In the genomic region with DNA sequence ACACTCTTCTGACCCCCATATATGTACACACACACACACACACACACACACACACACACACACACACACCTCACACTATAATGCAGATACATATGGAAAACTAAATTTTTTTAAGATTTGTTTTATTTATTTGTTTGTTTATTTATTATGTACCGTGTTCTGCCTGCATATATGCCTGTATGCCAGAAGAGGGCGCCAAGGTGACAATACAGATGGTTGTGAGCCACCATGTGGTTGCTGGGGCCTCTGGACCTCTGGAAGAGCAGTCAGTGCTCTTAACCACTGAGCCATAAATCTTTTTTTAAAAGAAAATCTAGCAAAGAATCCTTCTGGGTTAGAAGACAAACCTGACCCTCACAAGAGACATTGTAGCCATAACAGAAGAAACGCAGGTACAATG, we compare ENCODE assay signal across 34 mouse cellular contexts. TPM values are rescaled to one million over a fixed set of nuclear protein-coding genes. Genes with fewer than 3 reads are reported as not detected.
DNase-seq lines count a peak whose midpoint lies in the region; ATAC-seq and TF ChIP-seq lines count a peak whose summit lies in the region.
"Had no signal": no experiment of that assay in that cellular context is flagged by ENCODE, and none has a peak within 500 bp of the region (broad histone marks: within the 10 kb centered on the region; RNA-seq: fewer than 3 reads in every experiment).

No protein-coding gene starts in this region.

- H3K9ac ChIP-seq in intestine, postnatal 0 days (ENCODE audit: low read depth, low read length): no peak overlapping the region
- no peak overlapping the region for H3K9ac ChIP-seq in intestine, embryonic 16.5 days (ENCODE audit: low read depth, low read length)
- no peak overlapping the region for H3K9ac ChIP-seq in midbrain, postnatal 0 days (replicated peaks; ENCODE audit: low read length, poor library complexity, severe bottlenecking)
- H3K9ac ChIP-seq: heart, embryonic 15.5 days; liver, embryonic 12.5 days; liver, postnatal 0 days; neural tube, embryonic 12.5 days had no signal

- 61% methylated on average over 3 of the region's 3 CpGs for WGBS in intestine, postnatal 0 days
- 68% methylated on average over 3 of the region's 3 CpGs for WGBS in intestine, embryonic 16.5 days
- 66% methylated on average over 3 of the region's 3 CpGs for WGBS in midbrain, postnatal 0 days
- 65% methylated on average over 3 of the region's 3 CpGs for WGBS in midbrain, embryonic 10.5 days

- DNase-seq in midbrain, postnatal 0 days (ENCODE audit: low spot score): no peak
- DNase-seq in midbrain, embryonic 10.5 days (ENCODE audit: low spot score): no peak
- DNase-seq in R1 (ENCODE audit: low read depth, low spot score): peak; percentile 66
- DNase-seq in thymus, postnatal 0 days (ENCODE audit: low spot score): no peak
- no peak for DNase-seq in retina, postnatal 1 day
- DNase-seq: adrenal gland, postnatal 14 days; cerebellum, adult 2 months; cerebellum, postnatal 14 days; gastrocnemius, postnatal 25 days; heart, adult 11 months; kidney, adult 11 months; kidney, postnatal 36 days; layer of hippocampus, postnatal 36 days; left cerebral cortex, postnatal 4 days; liver, postnatal 0 days; lung, postnatal 10 days; right cerebral cortex, postnatal 4 days; thymus, postnatal 14 days had no signal

- H3K4me1 ChIP-seq in intestine, postnatal 0 days (replicated peaks; ENCODE audit: control insufficient read depth, insufficient read depth, low read length): no peaks in the 10 kb centered on the region
- no peaks in the 10 kb centered on the region for H3K4me1 ChIP-seq in intestine, embryonic 16.5 days (ENCODE audit: control insufficient read depth, insufficient read depth, low read length)
- no peaks in the 10 kb centered on the region for H3K4me1 ChIP-seq in midbrain, postnatal 0 days (ENCODE audit: insufficient read depth, low read length)
- H3K4me1 ChIP-seq in midbrain, embryonic 10.5 days: peaks cover 11% of the 10 kb centered on the region
- H3K4me1 ChIP-seq: heart, embryonic 10.5 days; heart, embryonic 15.5 days; liver, embryonic 12.5 days; neural tube, embryonic 12.5 days had no signal

- no peak for ATAC-seq in intestine, postnatal 0 days
- no peak for ATAC-seq in intestine, embryonic 16.5 days
- ATAC-seq in midbrain, postnatal 0 days (ENCODE audit: low FRiP score): no peak
- ATAC-seq: forebrain, embryonic 14.5 days; liver, embryonic 12.5 days; liver, postnatal 0 days; midbrain, embryonic 16.5 days had no signal

- H3K27ac ChIP-seq in intestine, postnatal 0 days (ENCODE audit: low read depth, low read length): no peak overlapping the region
- H3K27ac ChIP-seq in intestine, embryonic 16.5 days (ENCODE audit: low read length): no peak overlapping the region
- no peak overlapping the region for H3K27ac ChIP-seq in midbrain, postnatal 0 days (ENCODE audit: low read depth, low read length)
- no peak overlapping the region for H3K27ac ChIP-seq in midbrain, embryonic 10.5 days (replicated peaks)
- H3K27ac ChIP-seq: heart, embryonic 10.5 days; heart, embryonic 15.5 days; liver, embryonic 12.5 days; macrophage; neural tube, embryonic 12.5 days had no signal

- no peak overlapping the region for H3K4me2 ChIP-seq in intestine, postnatal 0 days (replicated peaks; ENCODE audit: low read depth)
- H3K4me2 ChIP-seq in intestine, embryonic 16.5 days (ENCODE audit: low read depth, low read length): no peak overlapping the region
- H3K4me2 ChIP-seq in midbrain, postnatal 0 days (ENCODE audit: low read depth, low read length, poor library complexity, severe bottlenecking): no peak overlapping the region
- H3K4me2 ChIP-seq: heart, embryonic 15.5 days; liver, embryonic 12.5 days; neural tube, embryonic 12.5 days had no signal

- no peaks in the 10 kb centered on the region for H3K9me3 ChIP-seq in intestine, postnatal 0 days (ENCODE audit: control insufficient read depth)
- no peaks in the 10 kb centered on the region for H3K9me3 ChIP-seq in intestine, embryonic 16.5 days (ENCODE audit: control insufficient read depth, low read length)
- no peaks in the 10 kb centered on the region for H3K9me3 ChIP-seq in midbrain, postnatal 0 days (ENCODE audit: low read length)
- H3K9me3 ChIP-seq in midbrain, embryonic 10.5 days (replicated peaks): no peaks in the 10 kb centered on the region
- H3K9me3 ChIP-seq: heart, embryonic 10.5 days; heart, embryonic 15.5 days; neural tube, embryonic 12.5 days had no signal

- H3K27me3 ChIP-seq in intestine, postnatal 0 days (replicated peaks; ENCODE audit: control insufficient read depth, insufficient read depth, low read length): no peaks in the 10 kb centered on the region
- no peaks in the 10 kb centered on the region for H3K27me3 ChIP-seq in intestine, embryonic 16.5 days (replicated peaks; ENCODE audit: control insufficient read depth, insufficient read depth, low read length)
- no peaks in the 10 kb centered on the region for H3K27me3 ChIP-seq in midbrain, postnatal 0 days (ENCODE audit: insufficient read depth, low read length)
- H3K27me3 ChIP-seq in midbrain, embryonic 10.5 days (ENCODE audit: low read depth, poor library complexity, severe bottlenecking): no peaks in the 10 kb centered on the region
- H3K27me3 ChIP-seq: heart, embryonic 15.5 days; liver, embryonic 12.5 days; neural tube, embryonic 12.5 days had no signal

- no peak overlapping the region for H3K4me3 ChIP-seq in intestine, postnatal 0 days (ENCODE audit: low read depth, low read length)
- H3K4me3 ChIP-seq in intestine, embryonic 16.5 days (ENCODE audit: low read length): no peak overlapping the region
- no peak overlapping the region for H3K4me3 ChIP-seq in midbrain, postnatal 0 days (ENCODE audit: low read depth, low read length)
- H3K4me3 ChIP-seq in midbrain, embryonic 10.5 days: no peak overlapping the region
- H3K4me3 ChIP-seq: heart, embryonic 10.5 days; heart, embryonic 15.5 days; liver, embryonic 12.5 days; myocyte; neural tube, embryonic 12.5 days had no signal

- peak; percentile 15; the same call in 1 of the 2 replicates for TF ChIP-seq CTCF in intestine, postnatal 0 days (IDR thresholded peaks at IDR 0.05; ENCODE audit: low read depth)
- peak; percentile 36 for TF ChIP-seq CTCF in midbrain, postnatal 0 days (IDR thresholded peaks at IDR 0.05)

- H3K36me3 ChIP-seq in intestine, postnatal 0 days (ENCODE audit: control insufficient read depth, insufficient read depth): no peaks in the 10 kb centered on the region
- H3K36me3 ChIP-seq in intestine, embryonic 16.5 days (ENCODE audit: control insufficient read depth, insufficient read depth, low read length): no peaks in the 10 kb centered on the region
- no peaks in the 10 kb centered on the region for H3K36me3 ChIP-seq in midbrain, postnatal 0 days (ENCODE audit: insufficient read depth, low read length)
- H3K36me3 ChIP-seq in midbrain, embryonic 10.5 days: no peaks in the 10 kb centered on the region
- H3K36me3 ChIP-seq: G1E; heart, embryonic 10.5 days; heart, embryonic 15.5 days; liver, embryonic 12.5 days; neural tube, embryonic 12.5 days had no signal

RNA-seq across cellular contexts. Expression of gene Cbln4, which starts 16.5 kb away (rescaled TPM):
- polyA plus RNA-seq in intestine, postnatal 0 days (2015; fragmentation: Nextera tagmentation; extraction: Ambion mirVana): 0.29 and 0.33 TPM in 2 replicates
- polyA plus RNA-seq in intestine, embryonic 16.5 days (2015; fragmentation: Nextera tagmentation; extraction: Ambion mirVana): 0.10 and 0.29 TPM in 2 replicates
- total RNA-seq in midbrain, postnatal 0 days (2014; rRNA removed): 34.4 and 35.7 TPM in 2 replicates
- polyA plus RNA-seq in midbrain, postnatal 0 days (2015; fragmentation: Nextera tagmentation; extraction: Ambion mirVana): 46.7 and 48.3 TPM in 2 replicates
- 0.53 and 0.67 TPM in 2 replicates for polyA plus RNA-seq in midbrain, embryonic 10.5 days (2016; fragmentation: Nextera tagmentation; extraction: Ambion mirVana)
- polyA plus RNA-seq in thymus, postnatal 0 days (2015; fragmentation: Nextera tagmentation; extraction: Ambion mirVana): 0.04 and 0.09 TPM in 2 replicates
- total RNA-seq: adrenal gland, postnatal 14 days; gastrocnemius, adult 18-20 months; gastrocnemius, postnatal 25 days; heart, postnatal 25 days; megakaryocyte-erythroid progenitor cell, adult 5-6 weeks had no signal
- polyA plus RNA-seq: G1E; liver, embryonic 12.5 days; liver, postnatal 0 days; macrophage; myocyte; spleen, adult 2 months; urinary bladder, adult 2 months had no signal

Comparison
In these comparisons a context has a peak if more than half of its experiments do, and no peak if none do; other contexts are left out.
1. RNA of gene Cbln4, which starts 16.5 kb away (polyA plus RNA-seq): 46.7 to 48.3 TPM in midbrain, postnatal 0 days; 0.53 to 0.67 TPM in midbrain, embryonic 10.5 days, 0.29 to 0.33 TPM in intestine, postnatal 0 days, 0.10 to 0.29 TPM in intestine, embryonic 16.5 days and 0.04 to 0.09 TPM in thymus, postnatal 0 days; every median in the first group is over 10 times any median in the second.